Mouse (Mus musculus): ENCODE measurements around the gene Wdr49.

DNA sequence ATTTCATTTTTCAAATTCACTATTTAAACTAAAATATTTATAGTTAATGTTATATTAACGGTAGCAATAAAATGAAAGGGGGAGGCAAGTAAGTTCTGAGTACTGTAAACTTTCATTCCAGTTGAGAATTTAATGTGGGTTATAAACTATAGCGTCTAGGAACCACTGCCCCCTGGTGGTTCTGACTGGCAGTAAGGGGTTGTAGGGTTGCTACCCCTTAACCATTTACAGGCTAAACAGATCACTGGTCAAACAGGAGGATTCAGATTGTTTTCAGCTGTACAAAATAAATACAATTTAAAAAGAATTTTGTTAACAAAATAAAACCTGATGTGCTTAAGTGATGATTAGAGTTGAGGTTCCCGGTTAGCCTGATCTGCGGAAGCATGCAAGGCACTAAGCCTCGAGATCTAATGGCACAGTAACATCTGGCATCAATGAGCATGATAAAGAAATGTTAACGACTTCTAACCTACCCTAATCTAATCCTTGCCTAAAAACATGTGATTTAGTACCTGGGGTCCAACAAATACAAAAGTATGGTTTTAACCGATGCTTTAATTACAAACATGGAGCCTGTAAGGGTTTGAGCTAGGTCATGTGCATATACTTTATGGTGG, 35.8 kb upstream of the Wdr49 start:
- TF ChIP-seq CTCF (IDR thresholded peaks at IDR 0.05; ENCODE audit: insufficient read depth, low read depth, low read length) (no peak), POLR2A (IDR thresholded peaks at IDR 0.05; ENCODE audit: insufficient read depth, low read depth, low read length) (no peak)
